Mouse (Mus musculus): ENCODE results near the gene Slc11a1. TPM values are rescaled to one million over a fixed set of nuclear protein-coding genes. Genes with fewer than 3 reads are reported as not detected.

Slc11a1 gene
- polyA plus RNA-seq, 1 experiment from 2014 or later, result 1.6 TPM

MicroRNAs within 50 kb of the gene (microRNA counts, 519-probe panel; counts per million panel counts)
- microRNA mmu-miR-26b, result 3,454 counts per million, percentile 16 among the panel's probes with 10 or more counts

Small RNAs within 50 kb of the gene (microRNA-seq; reads per million reads assigned to microRNA genes)
- 37,015 reads per million, percentile 99 among the genes with 10 or more reads in this experiment for gene Mir26b

Other genes with a start within 250 kb of the Slc11a1 start
- 0.16 and 0.23 TPM in 2 replicates for gene Rufy4, start 249.7 kb upstream of the Slc11a1 start, polyA plus RNA-seq (2016; fragmentation: Nextera tagmentation; extraction: Ambion mirVana)
- gene Cxcr2, start 221.2 kb upstream of the Slc11a1 start, polyA plus RNA-seq (2016; fragmentation: Nextera tagmentation; extraction: Ambion mirVana), result 0.09 and 0.20 TPM in 2 replicates
- gene Cxcr1, start 180.6 kb upstream of the Slc11a1 start, polyA plus RNA-seq (2016; fragmentation: Nextera tagmentation; extraction: Ambion mirVana), result not detected in 2 replicates
- gene Arpc2, start 139.1 kb upstream of the Slc11a1 start, polyA plus RNA-seq (2016; fragmentation: Nextera tagmentation; extraction: Ambion mirVana), result 470 and 475 TPM in 2 replicates
- 0.70 and 1.7 TPM in 2 replicates for gene Gpbar1, start 96.6 kb upstream of the Slc11a1 start, polyA plus RNA-seq (2016; fragmentation: Nextera tagmentation; extraction: Ambion mirVana)
- 224 and 261 TPM in 2 replicates for gene Aamp, start 90.5 kb upstream of the Slc11a1 start, polyA plus RNA-seq (2016; fragmentation: Nextera tagmentation; extraction: Ambion mirVana)
- 170 and 253 TPM in 2 replicates for gene Pnkd, start 90.3 kb upstream of the Slc11a1 start, polyA plus RNA-seq (2016; fragmentation: Nextera tagmentation; extraction: Ambion mirVana)
- gene Tmbim1, start 69.6 kb upstream of the Slc11a1 start, polyA plus RNA-seq (2016; fragmentation: Nextera tagmentation; extraction: Ambion mirVana), result 25.5 and 33.1 TPM in 2 replicates
- gene Catip, start 13.1 kb upstream of the Slc11a1 start, polyA plus RNA-seq (2016; fragmentation: Nextera tagmentation; extraction: Ambion mirVana), result 0.20 and 0.28 TPM in 2 replicates
- 55.9 and 69.2 TPM in 2 replicates for gene Ctdsp1, start 16.3 kb downstream of the Slc11a1 start, polyA plus RNA-seq (2016; fragmentation: Nextera tagmentation; extraction: Ambion mirVana)
- 0.94 and 1.1 TPM in 2 replicates for gene Vil1, start 34.2 kb downstream of the Slc11a1 start, polyA plus RNA-seq (2016; fragmentation: Nextera tagmentation; extraction: Ambion mirVana)
- 46.7 and 67.1 TPM in 2 replicates for gene Cnot9, start 130.9 kb downstream of the Slc11a1 start, polyA plus RNA-seq (2016; fragmentation: Nextera tagmentation; extraction: Ambion mirVana)
- gene Plcd4, start 167.7 kb downstream of the Slc11a1 start, polyA plus RNA-seq (2016; fragmentation: Nextera tagmentation; extraction: Ambion mirVana), result 0.42 and 0.48 TPM in 2 replicates
- 26.8 and 28.3 TPM in 2 replicates for gene Usp37, start 169.1 kb downstream of the Slc11a1 start, polyA plus RNA-seq (2016; fragmentation: Nextera tagmentation; extraction: Ambion mirVana)
- gene Zfp142, start 213.1 kb downstream of the Slc11a1 start, polyA plus RNA-seq (2016; fragmentation: Nextera tagmentation; extraction: Ambion mirVana), result 6.8 and 9.2 TPM in 2 replicates
- 23.3 TPM in 2 replicates for gene Bcs1l, start 213.1 kb downstream of the Slc11a1 start, polyA plus RNA-seq (2016; fragmentation: Nextera tagmentation; extraction: Ambion mirVana)
- gene Rnf25, start 226.2 kb downstream of the Slc11a1 start, polyA plus RNA-seq (2016; fragmentation: Nextera tagmentation; extraction: Ambion mirVana), result 25.4 and 32.8 TPM in 2 replicates
- 4.1 and 6.2 TPM in 2 replicates for gene Stk36, start 226.2 kb downstream of the Slc11a1 start, polyA plus RNA-seq (2016; fragmentation: Nextera tagmentation; extraction: Ambion mirVana)